Mouse (Mus musculus): ENCODE measurements around the gene Fgfr1op. TPM values are rescaled to one million over a fixed set of nuclear protein-coding genes. Genes with fewer than 3 reads are reported as not detected.
"Not testable (repeated sequence)": the region's sequence is repeated elsewhere in the genome, so short reads cannot be mapped to it uniquely, and the experiment has no call there.

Gene Fgfr1op
- 37.6 and 43.5 TPM in 2 replicates for total RNA-seq (2012; rRNA removed)
- polyA plus RNA-seq (2012; ENCODE audit: insufficient read depth in 1 of 2, insufficient read length in 2 of 2, low read depth in 1 of 2, low replicate concordance in 2 of 2, missing spikeins in 1 of 2): 10 to 100 TPM in 1 of 2 experiments, not detected in 1; 44.5 TPM

DNA sequence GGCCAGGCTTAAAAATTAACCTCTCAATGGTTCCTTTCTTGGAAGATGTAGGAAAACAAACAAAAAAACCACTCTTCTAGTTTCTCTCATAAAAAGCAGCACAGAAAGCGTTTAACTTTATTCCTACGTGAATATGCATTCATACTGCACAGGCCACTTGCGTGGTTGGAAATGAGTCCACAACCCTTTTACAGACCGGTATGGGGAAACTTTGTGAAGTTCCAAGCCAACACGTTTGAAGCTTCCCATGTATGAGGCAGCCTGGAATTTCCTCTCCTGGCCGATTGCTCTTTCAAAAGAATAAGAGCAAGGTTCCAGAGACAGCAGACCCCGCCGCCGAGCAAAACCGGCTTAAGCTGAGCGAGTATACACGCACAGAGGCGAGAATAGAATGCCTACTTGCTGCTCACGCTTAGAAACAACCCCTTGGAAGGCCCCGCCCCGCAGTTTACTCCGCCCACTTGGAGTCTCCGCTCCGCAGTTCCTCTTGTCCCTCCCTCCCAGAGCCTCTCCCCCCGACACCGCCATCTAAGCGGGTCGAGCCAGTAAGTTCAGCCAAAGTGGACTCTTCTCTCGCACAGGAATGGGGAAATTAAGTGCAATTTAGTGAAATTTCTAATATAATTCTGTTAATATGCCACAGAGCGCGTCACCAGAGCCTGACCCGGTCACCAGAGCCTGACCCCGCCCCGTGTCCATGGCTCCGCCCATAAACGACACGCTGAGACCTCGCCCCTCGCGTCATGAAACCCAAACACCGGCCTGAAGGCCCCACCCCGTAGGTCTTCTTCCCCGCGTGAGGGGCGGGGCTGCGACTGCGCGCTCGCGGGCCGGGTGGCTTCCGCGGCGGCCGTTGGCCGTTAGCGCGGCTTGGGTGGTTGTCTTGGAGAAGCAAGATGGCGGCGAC is at the start of gene Fgfr1op:
Gene Fgfr1op, plus strand, starts transcription at position 801 of the 907 bp plus-strand sequence.
- peak; percentile 59 for DNase-seq (ENCODE audit: low read depth, low spot score)
- peak; percentile 40; the same call in 1 of the 2 replicates for TF ChIP-seq NELFE (IDR thresholded peaks at IDR 0.05; ENCODE audit: low read depth, low read length)
- TF ChIP-seq POLR2A (IDR thresholded peaks at IDR 0.05; ENCODE audit: control insufficient read depth in 1 of 2, insufficient read depth in 1 of 2, low read depth in 1 of 2, low read length in 2 of 2, poor library complexity in 1 of 2): peak; percentile 57 to 64; a peak in 3 of 4 replicates
- peak; percentile 26; the same call in 1 of the 2 replicates for TF ChIP-seq SIN3A (IDR thresholded peaks at IDR 0.05; ENCODE audit: low read length)
- Histone ChIP-seq H3K9ac (ENCODE audit: control insufficient read depth, low read depth, low read length, poor library complexity, severe bottlenecking) (peak within 1 kb of the TSS; percentile 89), H3K4me3 (ENCODE audit: control insufficient read depth in 1 of 2, insufficient read depth in 1 of 2, low read depth in 2 of 2, low read length in 2 of 2) (peak within 1 kb of the TSS; percentile 75 to 94), H3K27ac (ENCODE audit: control insufficient read depth, low read depth, low read length) (peak within 1 kb of the TSS; percentile 71), H3K36me3 (ENCODE audit: control insufficient read depth in 1 of 2, insufficient read depth in 2 of 2, low read length in 2 of 2) (peaks cover 0 to 12% of the 10 kb centered on the region in 2 experiments), H3K79me2 (ENCODE audit: control insufficient read depth, insufficient read depth, low read length, poor library complexity) (peaks cover 13% of the 10 kb centered on the region)
- not testable (repeated sequence) for H3K27me3 ChIP-seq (ENCODE audit: control insufficient read depth in 1 of 2, insufficient read depth in 2 of 2, low read length in 2 of 2); H3K4me1 ChIP-seq (ENCODE audit: control insufficient read depth in 1 of 2, insufficient read depth in 2 of 2, low read length in 2 of 2); H3K9me3 ChIP-seq (replicated peaks; ENCODE audit: insufficient read depth, low read length)

DNA sequence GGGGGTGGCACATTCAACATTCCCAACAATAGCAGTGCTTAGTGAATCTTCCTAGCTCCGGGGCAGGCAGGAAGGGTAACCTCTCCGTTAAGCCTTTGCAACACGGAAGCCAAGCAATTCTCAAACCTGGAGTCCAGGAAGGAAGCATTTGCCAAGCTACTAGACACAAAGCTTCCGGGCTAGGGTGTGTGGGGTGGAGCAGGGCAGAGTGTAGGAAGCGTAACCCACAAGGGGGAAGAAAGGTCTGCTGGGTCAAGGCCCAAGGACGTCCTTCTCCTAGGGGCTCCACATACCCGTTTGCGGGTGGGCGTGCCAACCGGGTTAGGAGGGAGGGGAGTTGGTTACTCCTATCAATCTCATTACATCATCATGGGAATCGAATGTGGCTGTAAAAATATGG is 48.9 kb upstream of the Fgfr1op start:
- not testable (repeated sequence) for H3K9ac ChIP-seq (ENCODE audit: control insufficient read depth, low read depth, low read length, poor library complexity, severe bottlenecking); H3K9me3 ChIP-seq (replicated peaks; ENCODE audit: insufficient read depth, low read length); H3K4me3 ChIP-seq (ENCODE audit: control insufficient read depth in 1 of 2, insufficient read depth in 1 of 2, low read depth in 2 of 2, low read length in 2 of 2); H3K36me3 ChIP-seq (ENCODE audit: control insufficient read depth in 1 of 2, insufficient read depth in 2 of 2, low read length in 2 of 2); H3K27ac ChIP-seq (ENCODE audit: control insufficient read depth, low read depth, low read length); H3K79me2 ChIP-seq (ENCODE audit: control insufficient read depth, insufficient read depth, low read length, poor library complexity); DNase-seq (ENCODE audit: low read depth, low spot score); H3K4me1 ChIP-seq (ENCODE audit: control insufficient read depth in 1 of 2, insufficient read depth in 2 of 2, low read length in 2 of 2); H3K27me3 ChIP-seq (ENCODE audit: control insufficient read depth in 1 of 2, insufficient read depth in 2 of 2, low read length in 2 of 2)

DNA sequence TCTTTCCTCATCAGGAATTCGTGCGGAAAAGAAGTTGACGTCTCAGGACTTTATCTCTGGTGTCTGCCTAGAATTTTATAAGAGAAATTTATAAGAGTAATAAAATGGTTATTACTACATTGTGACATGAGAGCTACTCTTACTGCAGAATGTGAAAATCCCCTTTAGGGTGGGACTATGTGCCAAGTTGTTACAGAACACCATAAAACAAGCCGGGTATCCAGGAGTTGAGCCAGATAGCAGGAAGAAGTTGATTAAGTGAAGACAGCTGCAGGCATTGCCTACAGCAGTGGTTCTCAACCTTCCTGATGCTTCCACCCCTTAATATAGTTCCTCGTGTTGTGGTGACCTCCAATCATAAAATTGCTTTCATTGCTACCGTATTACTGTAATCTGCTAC is 48.4 kb upstream of the Fgfr1op start:
- not testable (repeated sequence) for H3K27ac ChIP-seq (ENCODE audit: control insufficient read depth, low read depth, low read length); H3K4me1 ChIP-seq (ENCODE audit: control insufficient read depth in 1 of 2, insufficient read depth in 2 of 2, low read length in 2 of 2); H3K4me3 ChIP-seq (ENCODE audit: control insufficient read depth in 1 of 2, insufficient read depth in 1 of 2, low read depth in 2 of 2, low read length in 2 of 2); H3K27me3 ChIP-seq (ENCODE audit: control insufficient read depth in 1 of 2, insufficient read depth in 2 of 2, low read length in 2 of 2); H3K79me2 ChIP-seq (ENCODE audit: control insufficient read depth, insufficient read depth, low read length, poor library complexity); H3K36me3 ChIP-seq (ENCODE audit: control insufficient read depth in 1 of 2, insufficient read depth in 2 of 2, low read length in 2 of 2); H3K9me3 ChIP-seq (replicated peaks; ENCODE audit: insufficient read depth, low read length); H3K9ac ChIP-seq (ENCODE audit: control insufficient read depth, low read depth, low read length, poor library complexity, severe bottlenecking); DNase-seq (ENCODE audit: low read depth, low spot score)

DNA sequence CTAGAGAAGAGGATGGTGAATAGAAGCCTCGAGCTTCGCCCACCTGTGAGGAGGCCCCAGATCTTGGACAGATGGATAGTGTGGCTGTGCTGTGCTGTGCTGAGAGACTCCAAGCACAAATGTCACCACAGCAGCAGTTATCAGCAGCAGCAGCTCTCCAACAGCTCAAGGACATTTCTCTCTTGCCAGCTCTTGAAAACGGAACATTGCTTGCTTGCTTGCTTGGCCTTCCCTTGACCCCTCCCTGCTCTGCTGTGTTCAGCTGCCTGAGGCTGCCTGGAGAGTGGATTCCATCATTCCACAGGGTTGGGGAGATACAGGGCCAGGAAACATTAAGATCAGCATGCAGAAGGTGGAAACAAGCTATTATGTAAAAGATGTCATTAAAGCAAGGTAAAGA is 42.3 kb upstream of the Fgfr1op start:
- not testable (repeated sequence) for H3K79me2 ChIP-seq (ENCODE audit: control insufficient read depth, insufficient read depth, low read length, poor library complexity); DNase-seq (ENCODE audit: low read depth, low spot score); H3K9ac ChIP-seq (ENCODE audit: control insufficient read depth, low read depth, low read length, poor library complexity, severe bottlenecking); H3K4me3 ChIP-seq (ENCODE audit: control insufficient read depth in 1 of 2, insufficient read depth in 1 of 2, low read depth in 2 of 2, low read length in 2 of 2); H3K4me1 ChIP-seq (ENCODE audit: control insufficient read depth in 1 of 2, insufficient read depth in 2 of 2, low read length in 2 of 2); H3K27ac ChIP-seq (ENCODE audit: control insufficient read depth, low read depth, low read length); H3K36me3 ChIP-seq (ENCODE audit: control insufficient read depth in 1 of 2, insufficient read depth in 2 of 2, low read length in 2 of 2); H3K27me3 ChIP-seq (ENCODE audit: control insufficient read depth in 1 of 2, insufficient read depth in 2 of 2, low read length in 2 of 2); H3K9me3 ChIP-seq (replicated peaks; ENCODE audit: insufficient read depth, low read length)

DNA sequence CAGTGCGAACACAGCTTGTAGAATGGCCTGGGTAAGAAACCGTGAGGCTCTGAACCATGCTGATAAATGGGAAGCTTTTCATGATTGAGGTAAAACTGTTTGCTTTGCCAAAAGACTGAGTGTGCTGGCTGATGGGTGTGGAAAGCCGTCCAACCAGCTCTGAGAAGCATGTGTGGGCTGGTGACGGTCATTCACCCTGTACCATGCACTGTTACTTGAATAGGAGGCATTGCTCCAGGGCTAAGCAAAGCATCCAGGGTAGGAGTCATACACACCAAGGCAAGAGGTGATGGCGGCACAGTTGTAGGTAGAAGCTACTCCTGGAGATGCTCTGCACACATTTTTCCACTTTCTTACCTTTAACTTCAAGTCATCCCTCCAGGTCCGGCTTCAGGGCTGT is 40.7 kb upstream of the Fgfr1op start:
- not testable (repeated sequence) for H3K9ac ChIP-seq (ENCODE audit: control insufficient read depth, low read depth, low read length, poor library complexity, severe bottlenecking); H3K4me3 ChIP-seq (ENCODE audit: control insufficient read depth in 1 of 2, insufficient read depth in 1 of 2, low read depth in 2 of 2, low read length in 2 of 2); DNase-seq (ENCODE audit: low read depth, low spot score); H3K9me3 ChIP-seq (replicated peaks; ENCODE audit: insufficient read depth, low read length); H3K27me3 ChIP-seq (ENCODE audit: control insufficient read depth in 1 of 2, insufficient read depth in 2 of 2, low read length in 2 of 2); H3K4me1 ChIP-seq (ENCODE audit: control insufficient read depth in 1 of 2, insufficient read depth in 2 of 2, low read length in 2 of 2); H3K79me2 ChIP-seq (ENCODE audit: control insufficient read depth, insufficient read depth, low read length, poor library complexity); H3K27ac ChIP-seq (ENCODE audit: control insufficient read depth, low read depth, low read length); H3K36me3 ChIP-seq (ENCODE audit: control insufficient read depth in 1 of 2, insufficient read depth in 2 of 2, low read length in 2 of 2)

DNA sequence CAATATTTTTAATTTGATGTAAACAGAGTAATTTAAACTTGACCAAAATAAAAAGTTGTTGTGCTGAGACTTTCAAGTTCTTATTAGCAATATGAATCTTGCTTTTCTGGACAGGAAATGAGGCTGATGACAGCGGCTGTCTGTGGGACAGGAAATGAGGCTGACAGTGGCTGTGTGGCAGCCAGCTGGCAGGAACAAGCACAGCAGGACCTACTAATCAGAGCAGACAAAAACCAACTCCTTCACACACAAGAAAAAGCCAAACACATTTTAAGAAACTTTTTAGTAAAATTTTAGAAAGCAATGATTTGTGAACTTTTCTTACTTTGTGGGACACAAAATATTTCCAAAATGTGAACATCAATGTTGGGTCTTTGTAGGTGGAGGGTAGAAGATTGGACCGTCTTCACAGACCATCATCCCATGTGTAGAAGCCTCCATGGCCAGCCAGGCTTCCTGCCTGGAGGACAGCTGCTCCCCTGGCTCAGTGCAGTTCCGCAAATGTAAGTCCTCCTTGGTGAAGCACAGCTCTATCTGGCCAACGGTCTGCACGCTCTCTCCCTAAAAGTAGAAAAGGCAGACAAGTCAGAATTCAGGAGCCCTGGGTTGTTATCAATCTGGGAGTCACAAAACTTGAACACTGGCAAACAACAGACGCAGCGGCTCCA is 36.8 kb upstream of the Fgfr1op start:
- not testable (repeated sequence) for H3K4me3 ChIP-seq (ENCODE audit: control insufficient read depth in 1 of 2, insufficient read depth in 1 of 2, low read depth in 2 of 2, low read length in 2 of 2); H3K4me1 ChIP-seq (ENCODE audit: control insufficient read depth in 1 of 2, insufficient read depth in 2 of 2, low read length in 2 of 2); H3K9ac ChIP-seq (ENCODE audit: control insufficient read depth, low read depth, low read length, poor library complexity, severe bottlenecking); H3K9me3 ChIP-seq (replicated peaks; ENCODE audit: insufficient read depth, low read length); H3K36me3 ChIP-seq (ENCODE audit: control insufficient read depth in 1 of 2, insufficient read depth in 2 of 2, low read length in 2 of 2); DNase-seq (ENCODE audit: low read depth, low spot score); H3K79me2 ChIP-seq (ENCODE audit: control insufficient read depth, insufficient read depth, low read length, poor library complexity); H3K27ac ChIP-seq (ENCODE audit: control insufficient read depth, low read depth, low read length); H3K27me3 ChIP-seq (ENCODE audit: control insufficient read depth in 1 of 2, insufficient read depth in 2 of 2, low read length in 2 of 2)
